Mouse (Mus musculus) activated CD4-positive, CD25-positive, alpha-beta regulatory T cell, adult 9 weeks (primary cell): ENCODE results near the gene Olfr642. TPM values are rescaled to one million over a fixed set of nuclear protein-coding genes. Genes with fewer than 3 reads are reported as not detected.

Experiments used
- polyA plus RNA-seq: library from polyadenylated mRNA; unstranded; fragments of 100-300 nt; shearing (Covaris generic); gene quantifications from one replicate; pipeline ENCODE4 v1.2.1, GENCODE M21; 2017

Olfr642 gene
- polyA plus RNA-seq: not detected

DNA sequence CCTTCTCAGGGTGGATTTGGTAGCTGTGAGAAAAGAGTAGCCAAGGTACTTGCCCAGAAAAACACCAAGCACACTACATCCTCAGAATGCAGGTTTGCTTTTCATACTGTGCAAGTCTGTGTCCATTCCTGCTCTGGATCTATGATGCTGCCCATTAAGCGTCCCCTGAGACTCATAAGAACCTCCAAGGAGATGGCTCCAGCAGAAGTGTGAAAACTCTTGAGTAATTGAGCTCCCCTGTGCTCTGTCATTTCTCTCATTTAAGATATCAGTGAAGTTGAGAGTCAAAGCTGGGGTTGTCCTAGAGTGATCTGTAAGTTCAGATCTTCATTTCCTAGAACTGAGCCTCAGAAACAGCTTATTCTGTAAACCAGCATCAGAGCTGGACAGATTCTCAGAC lies at the start of gene Olfr642:
Gene Olfr642, minus strand, starts transcription at position 101 of the 400 bp plus-strand sequence.

DNA sequence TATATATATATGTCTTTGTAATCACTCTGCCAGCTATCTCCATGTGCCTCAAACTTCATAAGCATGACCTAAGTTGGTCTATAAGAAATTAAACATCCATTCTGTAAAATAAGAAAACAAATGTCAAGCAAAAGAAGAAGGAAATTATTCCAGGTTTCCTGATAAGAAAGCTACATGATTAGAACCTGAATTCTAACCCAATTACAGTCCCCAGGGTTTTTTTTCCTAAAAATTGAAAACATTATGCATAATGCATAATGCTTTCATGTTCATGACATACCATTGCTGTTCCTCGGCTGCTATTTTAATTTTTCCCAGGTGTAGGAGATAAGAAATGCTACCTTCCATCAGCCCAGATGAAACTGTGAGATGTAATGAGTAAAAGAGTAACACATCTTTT lies 32.9 kb upstream of the Olfr642 start, which contains the start of gene Olfr645:
Gene Olfr645, minus strand, starts transcription at position 101 of the 400 bp plus-strand sequence.

GRCm38 (mm10) chr7:104071769-104072168 lies 19.3 kb upstream of the Olfr642 start, which contains the start of gene Olfr644:
TSS of gene Olfr644 (minus strand) at chr7:104071869.

DNA sequence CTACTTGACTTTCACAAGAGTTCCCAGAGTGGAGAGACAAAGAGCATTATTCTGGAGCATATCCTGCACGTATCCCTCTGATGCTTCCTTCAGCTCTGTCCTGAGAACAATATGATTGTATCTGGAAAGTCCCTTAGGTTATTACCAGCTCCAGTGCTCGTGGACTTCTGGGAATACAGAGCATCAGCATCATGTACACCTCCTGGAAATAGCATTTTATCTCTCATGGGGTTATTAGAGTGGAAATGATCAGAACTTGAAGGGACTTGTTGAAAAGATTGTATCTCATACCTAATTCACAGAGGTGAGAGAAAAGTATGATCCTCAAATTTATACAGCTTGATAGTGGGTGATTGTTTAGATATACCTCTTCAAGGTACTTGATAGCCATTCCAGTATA lies 8.9 kb upstream of the Olfr642 start, which contains the start of gene 4930516K23Rik:
Gene 4930516K23Rik, minus strand, starts transcription at position 101 of the 400 bp plus-strand sequence.

DNA sequence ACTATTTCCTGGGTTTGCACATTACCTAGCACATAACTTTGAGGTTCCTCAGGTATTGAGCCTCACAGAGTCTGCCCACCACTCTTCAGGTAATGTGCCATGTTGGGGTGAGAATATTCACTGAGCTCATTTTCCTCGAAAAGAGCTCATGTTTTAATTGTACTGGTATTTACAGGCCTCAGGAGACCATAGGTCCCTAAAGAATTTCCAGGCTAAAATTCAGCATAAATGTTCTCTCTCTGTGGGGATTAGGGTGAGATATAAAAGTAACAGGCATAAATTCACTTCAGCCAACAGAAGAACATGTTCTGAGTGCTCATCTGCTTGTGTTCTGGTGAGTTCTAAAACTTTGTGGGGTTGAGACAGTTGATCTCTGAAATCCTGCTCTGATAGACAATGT lies 17.3 kb downstream of the Olfr642 start, which contains the start of gene Olfr641:
Gene Olfr641, plus strand, starts transcription at position 301 of the 400 bp plus-strand sequence.

GRCm38 (mm10) chr7:104025473-104025872 lies 27.0 kb downstream of the Olfr642 start, which contains the start of gene Olfr640:
TSS of gene Olfr640 (minus strand) at chr7:104025573.

GRCm38 (mm10) chr7:104017203-104017602 lies 35.3 kb downstream of the Olfr642 start, which contains the start of gene Olfr639:
TSS of gene Olfr639 (minus strand) at chr7:104017303.

DNA sequence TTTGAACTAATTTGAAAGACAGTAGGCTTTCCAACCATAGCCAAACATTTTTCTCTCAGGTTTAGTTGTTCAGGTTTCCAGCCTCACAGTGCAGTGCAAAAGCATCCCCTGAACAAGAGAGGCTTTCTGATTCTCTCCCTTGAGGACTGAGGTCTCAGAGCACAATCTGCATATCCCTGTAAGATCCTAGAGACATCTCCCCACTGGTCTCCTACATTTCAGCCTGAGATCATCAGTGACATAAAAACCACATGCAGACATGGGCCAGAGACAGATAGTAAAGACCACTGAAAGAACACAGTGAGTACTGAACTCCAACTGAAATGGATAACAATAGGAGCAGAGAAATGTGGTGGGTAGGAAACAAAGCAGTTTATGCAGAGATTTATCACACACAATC lies 54.0 kb downstream of the Olfr642 start, which contains the start of gene Olfr638:
Gene Olfr638, plus strand, starts transcription at position 301 of the 400 bp plus-strand sequence.

Other genes with a start within 250 kb of the Olfr642 start
- gene Hbb-bt, start 238.7 kb downstream of the Olfr642 start, polyA plus RNA-seq: 106 TPM
- 546 TPM for gene Hbb-bs, start 224.6 kb downstream of the Olfr642 start, polyA plus RNA-seq
- gene Hbb-bh2, start 212.1 kb downstream of the Olfr642 start, polyA plus RNA-seq: not detected
- gene Hbb-bh1, start 209.5 kb downstream of the Olfr642 start, polyA plus RNA-seq: not detected
- gene Hbb-y, start 199.4 kb downstream of the Olfr642 start, polyA plus RNA-seq: not detected
- gene Olfr66, start 166.4 kb downstream of the Olfr642 start, polyA plus RNA-seq: not detected
- not detected for gene Olfr64, start 158.2 kb downstream of the Olfr642 start, polyA plus RNA-seq
- gene Olfr65, start 149.2 kb downstream of the Olfr642 start, polyA plus RNA-seq: not detected
- not detected for gene Olfr631, start 123.8 kb downstream of the Olfr642 start, polyA plus RNA-seq
- gene Olfr632, start 118.3 kb downstream of the Olfr642 start, polyA plus RNA-seq: not detected
- not detected for gene Olfr633, start 108.2 kb downstream of the Olfr642 start, polyA plus RNA-seq
- 0.04 TPM for gene Olfr635, start 81.5 kb downstream of the Olfr642 start, polyA plus RNA-seq
- not detected for gene Olfr638, start 53.9 kb downstream of the Olfr642 start, polyA plus RNA-seq
- gene Olfr639, start 35.4 kb downstream of the Olfr642 start, polyA plus RNA-seq: not detected
- not detected for gene Olfr640, start 27.1 kb downstream of the Olfr642 start, polyA plus RNA-seq
- not detected for gene Olfr641, start 17.2 kb downstream of the Olfr642 start, polyA plus RNA-seq
- not detected for gene 4930516K23Rik, start 8.8 kb upstream of the Olfr642 start, polyA plus RNA-seq
- not detected for gene Olfr644, start 19.2 kb upstream of the Olfr642 start, polyA plus RNA-seq
- not detected for gene Olfr645, start 32.8 kb upstream of the Olfr642 start, polyA plus RNA-seq
- gene Olfr646, start 52.2 kb upstream of the Olfr642 start, polyA plus RNA-seq: not detected
- gene Ubqln5, start 77.2 kb upstream of the Olfr642 start, polyA plus RNA-seq: not detected
- not detected for gene Olfr643, start 84.7 kb upstream of the Olfr642 start, polyA plus RNA-seq
- gene Ubqln3, start 90.6 kb upstream of the Olfr642 start, polyA plus RNA-seq: not detected
- gene Ubqlnl, start 97.9 kb upstream of the Olfr642 start, polyA plus RNA-seq: not detected
- not detected for gene Olfm5, start 112.2 kb upstream of the Olfr642 start, polyA plus RNA-seq
- gene Olfr648, start 130.7 kb upstream of the Olfr642 start, polyA plus RNA-seq: not detected
- gene Olfr649, start 143.3 kb upstream of the Olfr642 start, polyA plus RNA-seq: not detected
- gene Trim6, start 166.1 kb upstream of the Olfr642 start, polyA plus RNA-seq: 2.1 TPM
- 64.7 TPM for gene Trim34a, start 191.8 kb upstream of the Olfr642 start, polyA plus RNA-seq
- 34.7 TPM for gene Trim5, start 235.4 kb upstream of the Olfr642 start, polyA plus RNA-seq